Mouse (Mus musculus) cerebellum, adult 2 months (tissue): ENCODE measurements at regions not wholly inside any gene's neighbourhood (a gene's known extent, or its start where the extent isn't known, plus 50 kb on each side); places are given as distances from the start of the nearest gene placed in this dataset.

Experiments used
- CTCF ChIP-seq: fragments of 200-500 bp; IDR thresholded peaks from 2 replicates; pipeline ENCODE4 v1.5.1; 2011; ENCODE audit warnings: low read depth, mild to moderate bottlenecking, control low read depth, low read length, moderate library complexity, borderline replicate concordance; ENCODE audit not compliant: insufficient read depth
- POLR2A ChIP-seq: fragments of 200-500 bp; IDR thresholded peaks from 2 replicates; pipeline ENCODE4 v1.6.1; 2011; ENCODE audit warnings: low read length, control low read depth, borderline replicate concordance; ENCODE audit not compliant: insufficient read depth

GRCm38 (mm10) chr2:64466412-64466970 is 368.7 kb upstream of the Fign start:
- TF ChIP-seq CTCF: no peak
- no peak for TF ChIP-seq POLR2A
